ENCODE assay signal across 8 mouse cellular contexts in genomic region chr9:75071029-75071705, GRCm38 (mm10). TPM values are rescaled to one million over a fixed set of nuclear protein-coding genes. Genes with fewer than 3 reads are reported as not detected.
DNase-seq lines count a peak whose midpoint lies in the region; ATAC-seq and TF ChIP-seq lines count a peak whose summit lies in the region.

No protein-coding gene starts in this region.

- peak overlapping the region; percentile 68 for H3K4me3 ChIP-seq in C2C12 (ENCODE audit: insufficient read depth, poor library complexity, severe bottlenecking)
- H3K4me3 ChIP-seq in embryonic fibroblast, embryonic 13.5 days (ENCODE audit: insufficient read depth, low read length), result peak overlapping the region; percentile 92
- H3K4me3 ChIP-seq in heart, embryonic 11.5 days (ENCODE audit: low read depth, low read length), result peak overlapping the region; percentile 87
- peak overlapping the region; percentile 93 for H3K4me3 ChIP-seq in kidney, embryonic 15.5 days (replicated peaks)
- H3K4me3 ChIP-seq in liver, adult 2 months (ENCODE audit: insufficient read depth, low read depth, low read length), result peak overlapping the region; percentile 78

- peak; percentile 54 for TF ChIP-seq CTCF in C2C12 (IDR thresholded peaks at IDR 0.05; ENCODE audit: control insufficient read depth, insufficient read depth, insufficient read length)
- no peak for TF ChIP-seq CTCF in embryonic fibroblast, embryonic 13.5 days (IDR thresholded peaks at IDR 0.05; ENCODE audit: borderline replicate concordance, insufficient read depth, low read length)
- TF ChIP-seq CTCF in liver, adult 2 months (IDR thresholded peaks at IDR 0.05; ENCODE audit: low read depth, low read length), result no peak

- peak; percentile 93 for DNase-seq in brain, adult 2 months (ENCODE audit: low read depth, low spot score)
- no peak for DNase-seq in liver, adult 2 months (ENCODE audit: extremely low read depth, low read depth, low spot score)
- DNase-seq in spleen, postnatal 36 days (ENCODE audit: low spot score in 2 of 2), result peak; percentile 77 to 83

- under 1% methylated on average over 75 of the region's 92 CpGs for WGBS in heart, embryonic 11.5 days (ENCODE audit: insufficient replicate concordance)
- under 1% methylated on average over 63 of the region's 92 CpGs for WGBS in kidney, embryonic 15.5 days
- under 1% methylated on average over 65 of the region's 92 CpGs for WGBS in liver, adult 2 months

- peaks cover 57% of the 10 kb centered on the region for H3K79me2 ChIP-seq in C2C12 (ENCODE audit: control insufficient read depth, insufficient read depth)
- no peaks in the 10 kb centered on the region for H3K79me2 ChIP-seq in liver, adult 2 months (ENCODE audit: control insufficient read depth, insufficient read depth, low read length)

- no peaks in the 10 kb centered on the region for H3K36me3 ChIP-seq in C2C12 (ENCODE audit: control insufficient read depth, insufficient read depth)
- no peaks in the 10 kb centered on the region for H3K36me3 ChIP-seq in heart, embryonic 11.5 days (ENCODE audit: control insufficient read depth, insufficient read depth, low read length)
- no peaks in the 10 kb centered on the region for H3K36me3 ChIP-seq in kidney, embryonic 15.5 days
- no peaks in the 10 kb centered on the region for H3K36me3 ChIP-seq in liver, adult 2 months (ENCODE audit: control insufficient read depth, insufficient read depth, low read length)

- peak overlapping the region; percentile 93 for H3K27ac ChIP-seq in embryonic fibroblast, embryonic 13.5 days (ENCODE audit: insufficient read depth, low read length)
- peak overlapping the region; percentile 81 for H3K27ac ChIP-seq in heart, embryonic 11.5 days (ENCODE audit: low read depth, low read length)
- peak overlapping the region; percentile 86 for H3K27ac ChIP-seq in kidney, embryonic 15.5 days
- no peak overlapping the region for H3K27ac ChIP-seq in liver, adult 2 months (replicated peaks; ENCODE audit: insufficient read depth, low read depth, low read length)

- H3K4me1 ChIP-seq in embryonic fibroblast, embryonic 13.5 days (ENCODE audit: control insufficient read depth, insufficient read depth, low read length), result no peaks in the 10 kb centered on the region; the same call in 1 of the 2 replicates
- no peaks in the 10 kb centered on the region; the same call in 1 of the 2 replicates for H3K4me1 ChIP-seq in heart, embryonic 11.5 days (ENCODE audit: control insufficient read depth, insufficient read depth, low read length)
- peaks cover 12% of the 10 kb centered on the region for H3K4me1 ChIP-seq in kidney, embryonic 15.5 days
- H3K4me1 ChIP-seq in liver, adult 2 months (ENCODE audit: control insufficient read depth, insufficient read depth, low read length), result peaks cover 5% of the 10 kb centered on the region; the same call in 1 of the 2 replicates

- H3K9me3 ChIP-seq in heart, embryonic 11.5 days (replicated peaks; ENCODE audit: control insufficient read depth, low read length), result no peaks in the 10 kb centered on the region
- no peaks in the 10 kb centered on the region for H3K9me3 ChIP-seq in kidney, embryonic 15.5 days (replicated peaks)

- peak overlapping the region; percentile 90 for H3ac ChIP-seq in C2C12 (ENCODE audit: control insufficient read depth, insufficient read length, low read depth)

- peak; percentile 95 for ATAC-seq in heart, embryonic 11.5 days (replicated peaks; ENCODE audit: insufficient number of reproducible peaks, low FRiP score, low TSS enrichment)
- peak; percentile 98 for ATAC-seq in kidney, embryonic 15.5 days (replicated peaks; ENCODE audit: low FRiP score)
- peak; percentile 53 for ATAC-seq in monocyte, adult 5-6 weeks (replicated peaks; ENCODE audit: insufficient number of reproducible peaks, low FRiP score, low TSS enrichment, poor library complexity, severe bottlenecking)

- H3K27me3 ChIP-seq in C2C12 (ENCODE audit: control insufficient read depth, insufficient read depth, insufficient read length), result no peaks in the 10 kb centered on the region
- H3K27me3 ChIP-seq in heart, embryonic 11.5 days (ENCODE audit: control insufficient read depth, insufficient read depth, low read length), result no peaks in the 10 kb centered on the region
- H3K27me3 ChIP-seq in kidney, embryonic 15.5 days, result no peaks in the 10 kb centered on the region
- H3K27me3 ChIP-seq in liver, adult 2 months (ENCODE audit: control insufficient read depth, insufficient read depth, low read length), result peaks cover 16% of the 10 kb centered on the region

- peak; percentile 67 for TF ChIP-seq POLR2A in embryonic fibroblast, embryonic 13.5 days (IDR thresholded peaks at IDR 0.05; ENCODE audit: low read depth, low read length)
- TF ChIP-seq POLR2A in liver, adult 2 months (IDR thresholded peaks at IDR 0.05; ENCODE audit: extremely low read depth, insufficient read depth, low read length), result no peak

- peak overlapping the region; percentile 89 for H3K9ac ChIP-seq in heart, embryonic 11.5 days (ENCODE audit: low read depth, low read length)
- H3K9ac ChIP-seq in kidney, embryonic 15.5 days, result peak overlapping the region; percentile 75
- peak overlapping the region; percentile 81 for H3K9ac ChIP-seq in liver, adult 2 months (ENCODE audit: low read depth, low read length)

- H3K79me3 ChIP-seq in C2C12 (ENCODE audit: low read depth), result peaks cover 43% of the 10 kb centered on the region

- H3K4me2 ChIP-seq in heart, embryonic 11.5 days, result peak overlapping the region; percentile 96
- peak overlapping the region; percentile 94 for H3K4me2 ChIP-seq in kidney, embryonic 15.5 days

TF ChIP-seq in C2C12, 6 proteins besides CTCF, POLR2A, EP300 and RAD21:
- peak; percentile 6 for TF ChIP-seq MAX (IDR thresholded peaks at IDR 0.05)
- no peak for TF ChIP-seq FOSL1 (IDR thresholded peaks at IDR 0.05; ENCODE audit: insufficient read depth, low read length, poor library complexity, severe bottlenecking)
- TF ChIP-seq CEBPB (IDR thresholded peaks at IDR 0.05; ENCODE audit: low read depth), result no peak
- TF ChIP-seq USF1 (IDR thresholded peaks at IDR 0.05; ENCODE audit: low read depth), result no peak
- no peak for TF ChIP-seq MYOD1 (IDR thresholded peaks at IDR 0.05; ENCODE audit: control insufficient read depth, insufficient read length, low read depth)
- TF ChIP-seq MYOG (IDR thresholded peaks at IDR 0.05; ENCODE audit: control insufficient read depth, extremely low read depth, insufficient read length), result no peak

RNA-seq across cellular contexts. Expression of gene Myo5a, which starts 0.4 kb away (rescaled TPM):
- polyA plus RNA-seq in C2C12 (2012; fragmentation: generic; extraction: Trizol), result 30.2 TPM
- 103 and 123 TPM in 2 replicates for polyA plus RNA-seq in embryonic fibroblast, embryonic 13.5 days (2011; ENCODE audit: insufficient read length, low read depth, missing spikeins)
- 12.8 and 15.0 TPM in 2 replicates for polyA plus RNA-seq in heart, embryonic 11.5 days (2014; fragmentation: Nextera tagmentation; extraction: Ambion mirVana)
- 14.8 and 16.1 TPM in 2 replicates for polyA plus RNA-seq in kidney, embryonic 15.5 days (2015; fragmentation: Nextera tagmentation; extraction: Ambion mirVana)
- total RNA-seq in liver, adult 2 months (2014; rRNA removed), result 0.74 and 1.1 TPM in 2 replicates
- polyA plus RNA-seq in liver, adult 2 months (2012; rRNA removed), result 0.06 and 0.17 TPM in 2 replicates
- 91.5 to 104 TPM (median 93.1 TPM) in 3 replicates for total RNA-seq in monocyte, adult 5-6 weeks (2017)

RNA-seq across cellular contexts. Expression of gene Arpp19, which starts 33.8 kb away (rescaled TPM):
- 232 TPM for polyA plus RNA-seq in C2C12 (2012; fragmentation: generic; extraction: Trizol)
- 220 and 227 TPM in 2 replicates for polyA plus RNA-seq in embryonic fibroblast, embryonic 13.5 days (2011; ENCODE audit: insufficient read length, low read depth, missing spikeins)
- 262 and 278 TPM in 2 replicates for polyA plus RNA-seq in heart, embryonic 11.5 days (2014; fragmentation: Nextera tagmentation; extraction: Ambion mirVana)
- 283 and 322 TPM in 2 replicates for polyA plus RNA-seq in kidney, embryonic 15.5 days (2015; fragmentation: Nextera tagmentation; extraction: Ambion mirVana)
- total RNA-seq in liver, adult 2 months (2014; rRNA removed), result 23.0 and 38.5 TPM in 2 replicates
- polyA plus RNA-seq in liver, adult 2 months (2012; rRNA removed), result 7.8 and 8.1 TPM in 2 replicates
- 173 to 274 TPM (median 187 TPM) in 3 replicates for total RNA-seq in monocyte, adult 5-6 weeks (2017)

Comparison
In these comparisons a context has a peak if more than half of its experiments do, and no peak if none do; other contexts are left out.
1. RNA of gene Myo5a, which starts 0.4 kb away (polyA plus RNA-seq): 103 to 123 TPM in embryonic fibroblast, embryonic 13.5 days, 30.2 TPM in C2C12 (single experiment), 14.8 to 16.1 TPM in kidney, embryonic 15.5 days and 12.8 to 15.0 TPM in heart, embryonic 11.5 days; 0.06 to 0.17 TPM in liver, adult 2 months; every median in the first group is over 10 times any median in the second.
2. RNA of gene Arpp19, which starts 33.8 kb away (polyA plus RNA-seq): 283 to 322 TPM in kidney, embryonic 15.5 days, 262 to 278 TPM in heart, embryonic 11.5 days, 232 TPM in C2C12 (single experiment) and 220 to 227 TPM in embryonic fibroblast, embryonic 13.5 days; 7.8 to 8.1 TPM in liver, adult 2 months; every median in the first group is over 10 times any median in the second.
3. Peak in every context shown above with its lines, with median percentiles within 50 percentile points of each other: H3K4me3 ChIP-seq, ATAC-seq and H3K9ac ChIP-seq.